ENCODE assay signal across 8 mouse cellular contexts in the genomic region with DNA sequence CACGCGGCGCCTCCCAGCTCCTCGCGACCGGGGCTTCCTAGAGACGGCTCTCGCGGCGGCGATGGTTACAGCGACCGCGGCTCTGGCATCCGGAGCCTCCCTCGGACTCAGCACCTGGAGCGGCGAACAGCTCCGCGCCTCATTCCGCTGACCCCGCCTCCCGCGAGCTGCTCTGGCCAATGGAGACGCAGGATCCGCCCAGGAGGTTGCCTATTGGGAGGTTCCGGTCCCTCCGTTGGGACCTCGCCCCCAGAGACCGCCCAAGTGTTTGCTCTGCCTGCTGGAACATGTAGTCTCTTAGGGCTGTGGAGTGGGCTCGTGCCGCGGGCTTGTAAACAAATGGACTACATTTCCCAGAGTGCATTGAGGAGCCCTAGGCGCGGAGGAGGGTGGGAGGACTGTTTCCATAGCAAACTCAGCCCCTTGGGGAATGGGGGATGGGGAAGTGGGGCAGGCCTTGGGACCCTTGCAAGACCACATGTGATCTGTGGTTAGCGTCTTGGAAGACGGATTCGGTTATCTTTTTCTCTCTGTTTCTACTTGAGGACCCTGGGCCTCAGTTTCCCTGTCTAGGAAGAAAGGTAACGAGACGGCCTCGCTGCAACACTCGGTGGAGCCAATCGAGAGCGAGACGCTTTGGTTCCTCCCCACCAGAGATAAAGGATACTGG. TPM values are rescaled to one million over a fixed set of nuclear protein-coding genes. Genes with fewer than 3 reads are reported as not detected.
A peak's percentile ranks its signal among the peaks of the same experiment; 100 is the strongest.
DNase-seq lines count a peak whose midpoint lies in the region; ATAC-seq lines count a peak whose summit lies in the region.

A gene (minus strand): TSS at position 137 of the 670 bp plus-strand sequence.

- ATAC-seq in hindbrain, embryonic 12.5 days (ENCODE audit: low FRiP score): peak; percentile 99

- H3K9me3 ChIP-seq in hindbrain, embryonic 12.5 days (replicated peaks): no peaks in the 10 kb centered on the region

- peaks cover 14% of the 10 kb centered on the region for H3K27me3 ChIP-seq in hindbrain, embryonic 12.5 days

- peak within 1 kb of the TSS; percentile 74 for H3K9ac ChIP-seq in hindbrain, embryonic 12.5 days

- peak within 1 kb of the TSS; percentile 67 for H3K4me2 ChIP-seq in hindbrain, embryonic 12.5 days (replicated peaks)

- H3K4me3 ChIP-seq in hindbrain, embryonic 12.5 days: peak within 1 kb of the TSS; percentile 69

- peak; percentile 99 for DNase-seq in NIH3T3 (ENCODE audit: low read depth)
- DNase-seq in cerebellum, postnatal 10 days: peak; percentile 100
- peak; percentile 98 to 100 for DNase-seq in frontal cortex, postnatal 10 days (ENCODE audit: low spot score in 2 of 2)
- peak; percentile 97 to 100 for DNase-seq in layer of hippocampus, postnatal 14 days (ENCODE audit: low spot score in 2 of 2)
- DNase-seq in lung, postnatal 14 days: peak; percentile 97
- peak; percentile 96 for DNase-seq in retina, adult 2 months (ENCODE audit: low read depth, low spot score)
- DNase-seq in thymus, postnatal 36 days: peak; percentile 95 to 98

- peak within 1 kb of the TSS; percentile 82 for H3K27ac ChIP-seq in hindbrain, embryonic 12.5 days

- no peaks in the 10 kb centered on the region for H3K36me3 ChIP-seq in hindbrain, embryonic 12.5 days

- WGBS in hindbrain, embryonic 12.5 days: under 1% methylated on average over 45 of the region's 45 CpGs

- H3K4me1 ChIP-seq in hindbrain, embryonic 12.5 days: peaks cover 20% of the 10 kb centered on the region

RNA-seq across cellular contexts. Expression of the gene that starts here (rescaled TPM):
- polyA plus RNA-seq in hindbrain, embryonic 12.5 days (2016; fragmentation: Nextera tagmentation; extraction: Ambion mirVana): 29.2 and 31.2 TPM in 2 replicates
- 100 to 1,000 TPM; 105 to 107 TPM for total RNA-seq in layer of hippocampus, postnatal 14 days (2021)

Comparison
In these comparisons a context has a peak if more than half of its experiments do, and no peak if none do; other contexts are left out.
1. Peak in every context shown above with its lines: DNase-seq, ATAC-seq, H3K4me3 ChIP-seq and H3K27ac ChIP-seq.